Mouse (Mus musculus) macrophage (primary cell): Measurements from ENCODE around the gene Otop3. TPM values are rescaled to one million over a fixed set of nuclear protein-coding genes. Genes with fewer than 3 reads are reported as not detected.

ENCODE experiments used
- H3K27ac ChIP-seq: fragments of 350-480 bp; formaldehyde crosslinking; 2 replicates; pipeline ENCODE4 v1.9.0; 2021
- H3K36me3 ChIP-seq: fragments of 350-480 bp; formaldehyde crosslinking; 2 replicates; pipeline ENCODE4 v1.9.0; 2021; ENCODE audit errors: inconsistent target
- H3K4me3 ChIP-seq: fragments of 350-480 bp; formaldehyde crosslinking; 2 replicates; pipeline ENCODE4 v1.9.0; 2021; ENCODE audit errors: inconsistent target
- H3K79me2 ChIP-seq: fragments of 350-480 bp; formaldehyde crosslinking; 2 replicates; pipeline ENCODE4 v1.9.0; 2021; ENCODE audit errors: inconsistent target
- WGBS: methylation state at CpG from one replicate; pipeline ENCODE4 v1.1.7; 2026; ENCODE audit warnings: inconsistent platforms; ENCODE audit not compliant: missing documents; 5-methylcytosine and 5-hydroxymethylcytosine counted together
- polyA plus RNA-seq: library from polyadenylated mRNA; stranded (reverse); fragments of 250-400 nt; gene quantifications from 3 replicates; pipeline ENCODE4 v1.2.4, GENCODE M21; 2018; ENCODE audit warnings: inconsistent platforms

The Otop3 gene
- polyA plus RNA-seq, 1 experiment from 2014 or later, result not detected

DNA sequence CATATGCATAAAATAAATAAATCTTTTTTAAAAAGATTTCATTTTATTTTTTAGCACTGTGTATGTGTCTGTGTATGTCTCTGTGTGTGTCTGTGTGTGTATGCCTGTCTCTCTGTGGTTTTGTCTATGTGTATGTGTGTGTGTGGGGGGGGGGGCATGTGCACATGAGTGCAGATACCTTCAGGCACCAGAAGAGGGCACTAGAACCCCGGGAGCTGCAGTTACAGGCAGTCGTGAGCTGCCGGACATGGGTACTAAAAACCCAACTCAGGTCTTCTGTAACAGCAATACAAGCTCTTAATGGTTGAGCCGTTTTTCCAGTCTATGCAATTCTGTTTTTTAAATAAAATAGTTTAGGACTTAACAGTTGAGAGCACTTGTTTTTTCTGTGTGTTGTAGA is 33.8 kb upstream of the Otop3 start:
- Histone ChIP-seq H3K4me3 (no peak overlapping the region), H3K79me2 (no peaks in the 10 kb centered on the region), H3K27ac (no peak overlapping the region), H3K36me3 (no peaks in the 10 kb centered on the region)
- WGBS, result 83% methylated on average over 4 of the region's 4 CpGs

DNA sequence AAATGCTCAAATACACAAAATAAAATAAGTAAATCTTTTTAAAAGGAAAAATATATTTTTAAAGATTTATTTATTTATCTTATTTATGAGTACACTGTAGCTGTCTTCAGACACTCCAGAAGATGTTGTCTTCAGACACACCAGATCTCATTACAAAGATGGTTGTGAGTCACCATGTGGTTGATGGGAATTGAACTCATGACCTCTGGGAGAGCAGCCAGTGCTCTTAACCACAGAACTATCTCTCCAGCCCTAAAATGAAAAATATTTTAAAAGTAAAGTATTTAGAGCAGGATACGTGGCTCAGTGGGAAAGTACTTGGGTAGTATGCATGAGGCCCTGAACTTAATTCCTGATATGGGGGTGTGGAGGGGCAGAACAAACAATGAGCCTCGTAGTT is 33.2 kb upstream of the Otop3 start:
- Histone ChIP-seq H3K27ac (no peak overlapping the region), H3K4me3 (no peak overlapping the region), H3K36me3 (no peaks in the 10 kb centered on the region), H3K79me2 (no peaks in the 10 kb centered on the region)
- WGBS, result 82% methylated on average over 2 of the region's 2 CpGs

DNA sequence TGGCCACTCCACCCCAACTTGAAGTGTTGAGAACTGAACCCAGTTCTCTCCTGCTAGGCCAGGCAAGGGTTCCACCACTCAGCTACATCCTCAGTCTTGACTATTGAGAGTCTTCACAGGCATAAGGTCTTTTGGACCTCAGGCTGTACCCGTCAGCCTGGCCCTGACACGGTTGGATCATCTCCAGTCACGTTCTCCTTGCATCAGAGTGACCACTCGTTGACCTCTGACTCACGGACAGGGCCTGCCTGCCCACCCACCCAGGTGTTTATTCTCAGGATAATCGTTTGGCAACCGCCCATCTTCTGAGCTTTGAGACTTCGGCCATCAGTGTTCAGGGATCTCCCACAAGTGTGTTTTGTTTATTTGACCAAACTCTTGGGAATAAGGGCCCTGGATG is 31.4 kb upstream of the Otop3 start:
- 83% methylated on average over 8 of the region's 8 CpGs for WGBS
- no peaks in the 10 kb centered on the region for H3K36me3 ChIP-seq
- no peak overlapping the region for H3K27ac ChIP-seq
- H3K79me2 ChIP-seq, result no peaks in the 10 kb centered on the region
- no peak overlapping the region for H3K4me3 ChIP-seq

DNA sequence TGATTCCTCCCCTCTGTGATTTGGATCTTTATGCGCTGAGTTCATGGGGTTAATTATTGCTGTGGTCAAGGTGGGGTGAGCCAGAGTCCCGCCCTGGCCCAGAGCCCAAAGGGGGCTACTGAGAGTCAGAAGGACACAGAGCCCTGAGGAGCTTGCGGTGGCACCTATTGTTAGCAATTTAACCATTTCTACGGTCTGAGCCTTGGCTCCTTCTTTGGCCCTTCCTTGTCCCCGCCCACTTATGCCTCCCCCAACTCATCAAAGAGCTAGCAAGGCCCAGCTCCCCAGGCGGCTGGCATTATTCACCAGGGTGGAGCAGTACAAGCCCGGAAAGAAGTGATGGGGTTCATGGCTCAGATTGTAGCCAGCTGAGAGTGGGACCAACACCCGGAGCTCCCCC is 27.7 kb upstream of the Otop3 start, which contains the start of gene Otop2:
Otop2 (plus strand) TSS at position 301 of the 400 bp plus-strand sequence.
- no peak within 1 kb of the TSS for H3K27ac ChIP-seq
- H3K4me3 ChIP-seq, result no peak within 1 kb of the TSS
- H3K79me2 ChIP-seq, result no peaks in the 10 kb centered on the region
- H3K36me3 ChIP-seq, result no peaks in the 10 kb centered on the region
- WGBS, result 62% methylated on average over 8 of the region's 8 CpGs

DNA sequence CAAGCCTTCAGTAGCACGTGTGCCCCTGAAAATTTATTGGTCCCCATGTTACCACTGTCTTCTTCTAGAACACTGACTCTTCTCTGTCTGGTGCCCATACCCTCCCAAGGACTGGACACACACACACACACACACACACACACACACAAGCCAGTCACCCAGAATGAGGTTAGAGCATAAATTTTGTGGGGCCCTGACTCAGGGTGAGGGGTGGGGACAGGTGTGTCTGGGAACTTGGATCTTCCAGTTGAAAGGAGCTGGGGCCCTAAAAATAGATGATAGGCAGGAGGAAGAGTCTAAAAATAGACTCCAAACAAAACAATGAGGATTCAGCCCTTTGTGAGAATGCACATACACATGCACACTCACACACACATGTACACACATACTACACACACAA is 25.8 kb upstream of the Otop3 start:
- Histone ChIP-seq H3K79me2 (no peaks in the 10 kb centered on the region), H3K4me3 (no peak overlapping the region), H3K27ac (no peak overlapping the region), H3K36me3 (no peaks in the 10 kb centered on the region)
- 83% methylated on average over 1 of the region's 1 CpGs for WGBS

DNA sequence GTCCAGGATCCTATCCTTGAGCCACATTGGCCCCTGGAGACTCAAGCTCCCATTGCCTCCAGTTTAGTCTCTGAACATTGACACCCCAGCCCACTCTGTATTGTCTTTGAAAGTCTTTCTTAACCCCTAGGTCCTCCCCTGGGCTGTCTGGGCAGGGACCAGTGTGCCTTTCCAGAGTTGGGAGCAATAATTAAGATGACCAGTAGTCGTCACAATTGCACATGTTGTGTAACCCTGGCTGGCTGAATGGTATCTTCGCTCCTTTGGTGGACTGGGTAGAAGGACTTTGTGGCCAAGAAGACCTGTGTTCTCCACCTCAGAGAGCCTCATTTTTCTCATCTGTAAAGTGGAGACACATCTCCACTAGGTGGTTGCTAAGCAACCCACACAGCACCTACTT is 20.3 kb upstream of the Otop3 start:
- Histone ChIP-seq H3K36me3 (no peaks in the 10 kb centered on the region), H3K4me3 (no peak overlapping the region), H3K79me2 (no peaks in the 10 kb centered on the region), H3K27ac (no peak overlapping the region)
- 21% methylated on average over 2 of the region's 2 CpGs for WGBS

- 66% methylated on average over 7 of the region's 7 CpGs for WGBS
- H3K4me3 ChIP-seq, result no peak overlapping the region
- no peak overlapping the region for H3K27ac ChIP-seq
- no peaks in the 10 kb centered on the region for H3K36me3 ChIP-seq
- no peaks in the 10 kb centered on the region for H3K79me2 ChIP-seq
Observed at GRCm38 (mm10) chr11:115317204-115317603, 17.3 kb upstream of the Otop3 start.

DNA sequence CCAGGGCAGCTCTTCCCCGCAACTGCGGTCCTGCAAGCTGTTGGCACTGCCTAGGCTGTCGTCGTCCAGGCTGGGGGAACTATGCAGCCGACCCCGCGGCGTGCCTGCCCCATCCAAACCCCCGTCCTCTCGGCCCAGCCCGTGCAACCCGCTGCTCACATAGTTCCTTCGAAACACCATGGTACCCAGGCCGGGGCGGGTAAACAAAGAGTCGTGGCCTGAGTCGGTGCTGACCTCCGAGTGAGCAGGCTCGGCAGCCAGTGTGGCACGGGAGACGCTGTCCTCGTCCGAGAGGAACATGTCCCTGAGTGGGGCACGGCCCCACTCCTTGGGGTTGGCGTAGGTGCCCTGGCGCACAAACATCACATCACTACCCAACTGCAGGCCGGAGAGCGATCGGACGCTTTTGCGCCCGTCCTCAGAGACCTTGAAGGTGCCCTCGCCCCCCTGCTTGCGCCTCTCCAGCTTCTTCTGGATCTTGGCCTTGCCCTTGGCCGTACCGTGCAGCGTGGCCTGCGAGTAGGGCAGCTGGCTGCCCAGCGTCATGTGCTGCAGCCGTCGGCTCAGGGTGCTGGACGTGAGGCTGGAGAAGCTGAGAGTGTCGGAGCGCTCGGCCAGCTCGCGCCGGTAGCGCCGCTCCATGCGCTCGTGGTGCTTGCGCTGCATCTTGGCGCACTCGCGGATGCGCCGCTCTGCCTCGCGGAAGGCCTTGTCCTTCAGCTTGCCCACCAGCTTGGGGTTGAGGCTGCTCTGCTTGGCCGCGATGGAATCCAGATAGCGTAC is 16.1 kb upstream of the Otop3 start:
- no peak overlapping the region for H3K27ac ChIP-seq
- no peaks in the 10 kb centered on the region for H3K36me3 ChIP-seq
- 17% methylated on average over 63 of the region's 63 CpGs for WGBS
- H3K79me2 ChIP-seq, result no peaks in the 10 kb centered on the region
- H3K4me3 ChIP-seq, result no peak overlapping the region

DNA sequence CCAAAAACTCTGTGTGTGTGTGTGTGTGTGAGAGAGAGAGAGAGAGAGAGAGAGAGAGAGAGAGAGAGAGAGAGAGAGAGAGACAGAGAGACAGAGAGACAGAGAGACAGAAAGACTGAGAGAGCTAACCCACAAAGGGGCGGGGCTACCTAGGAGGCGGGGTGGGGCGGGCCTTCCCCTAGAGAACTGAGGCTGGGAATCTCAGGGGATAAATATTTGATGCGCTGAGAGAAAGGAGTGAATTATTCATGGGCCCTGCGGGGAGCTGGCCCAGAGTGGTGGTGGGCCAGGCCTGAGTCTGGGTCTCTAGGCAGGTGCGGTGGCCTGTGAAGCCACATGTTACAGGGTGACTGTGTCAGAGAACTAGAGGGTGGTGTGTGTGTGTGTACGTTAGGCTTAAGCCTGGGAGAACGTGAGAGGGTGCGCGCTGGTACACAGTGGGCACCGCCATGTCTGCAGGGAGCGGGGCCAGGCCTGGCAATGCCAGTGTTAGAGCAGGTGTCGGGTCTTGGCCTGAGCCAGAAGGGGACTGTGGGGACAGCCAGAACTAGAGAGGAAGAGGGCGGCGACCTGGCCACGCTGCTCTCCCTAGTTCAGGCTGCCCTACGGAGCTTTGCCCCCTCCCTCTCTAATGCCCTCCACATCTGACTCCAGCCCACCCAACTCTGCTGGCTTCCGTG is 14.7 kb upstream of the Otop3 start:
- Histone ChIP-seq H3K27ac (no peak overlapping the region), H3K4me3 (no peak overlapping the region), H3K36me3 (no peaks in the 10 kb centered on the region), H3K79me2 (no peaks in the 10 kb centered on the region)
- 21% methylated on average over 18 of the region's 18 CpGs for WGBS

DNA sequence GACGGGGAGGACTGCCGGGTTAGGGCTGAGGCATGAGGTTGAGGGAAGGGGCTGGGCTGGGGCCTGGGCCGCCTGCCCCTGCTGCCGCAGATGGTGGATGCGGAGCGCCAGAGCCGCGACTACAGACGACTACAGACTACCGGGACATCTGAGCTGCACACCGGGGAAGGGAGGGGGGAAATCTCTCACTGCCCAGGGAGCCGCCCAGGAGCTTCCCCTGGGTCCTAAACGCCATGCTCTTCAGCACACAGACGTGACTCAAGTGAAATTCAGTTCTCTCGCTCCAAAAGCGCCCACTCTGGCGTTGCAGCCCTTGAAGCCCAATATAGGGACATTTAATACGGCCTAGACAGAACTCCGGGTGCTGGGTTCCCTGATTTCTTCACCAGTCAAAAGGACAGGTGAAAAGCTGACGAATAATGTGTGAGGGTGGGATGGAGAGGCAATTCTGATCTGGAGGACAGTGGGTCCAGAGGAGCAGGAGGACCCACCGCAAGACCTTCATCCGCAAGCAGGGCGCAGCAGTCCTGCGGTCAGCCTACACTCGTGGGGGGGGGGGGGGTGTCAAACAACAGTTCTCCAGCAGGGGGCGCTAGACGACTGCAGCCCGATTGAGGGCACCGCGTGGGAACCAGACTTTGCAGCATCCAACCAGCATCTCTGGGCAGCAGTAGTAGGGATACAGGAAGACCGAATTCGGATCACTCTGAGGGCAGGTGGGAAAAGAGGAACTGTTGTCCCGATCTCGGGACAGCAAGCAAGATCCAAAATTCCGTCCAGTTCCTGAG is 12.4 kb upstream of the Otop3 start, which contains the start of gene Ush1g:
Ush1g (minus strand) TSS at position 136 of the 788 bp plus-strand sequence.
- H3K79me2 ChIP-seq, result no peaks in the 10 kb centered on the region
- H3K4me3 ChIP-seq, result no peak within 1 kb of the TSS
- no peaks in the 10 kb centered on the region for H3K36me3 ChIP-seq
- H3K27ac ChIP-seq, result no peak within 1 kb of the TSS
- 7% methylated on average over 35 of the region's 35 CpGs for WGBS

- Histone ChIP-seq H3K79me2 (no peaks in the 10 kb centered on the region), H3K4me3 (no peak overlapping the region), H3K27ac (no peak overlapping the region), H3K36me3 (no peaks in the 10 kb centered on the region)
- WGBS, result 31% methylated on average over 27 of the region's 32 CpGs
Observed at GRCm38 (mm10) chr11:115323354-115323753, 11.2 kb upstream of the Otop3 start.

- 69% methylated on average over 7 of the region's 7 CpGs for WGBS
- H3K79me2 ChIP-seq, result no peaks in the 10 kb centered on the region
Observed at GRCm38 (mm10) chr11:115326730-115327129, 7.8 kb upstream of the Otop3 start.

GRCm38 (mm10) chr11:115329339-115329738 is 5.2 kb upstream of the Otop3 start:
- Histone ChIP-seq H3K27ac (no peak overlapping the region), H3K4me3 (no peak overlapping the region), H3K36me3 (no peaks in the 10 kb centered on the region), H3K79me2 (no peaks in the 10 kb centered on the region)
- 74% methylated on average over 15 of the region's 15 CpGs for WGBS

More at GRCm38 (mm10) chr11:115326730-115327129, 7.8 kb upstream of the Otop3 start:
- Histone ChIP-seq H3K36me3 (no peaks in the 10 kb centered on the region), H3K27ac (no peak overlapping the region), H3K4me3 (no peak overlapping the region)

- WGBS, result 61% methylated on average over 12 of the region's 12 CpGs
- no peaks in the 10 kb centered on the region for H3K79me2 ChIP-seq
- no peak overlapping the region for H3K27ac ChIP-seq
- H3K4me3 ChIP-seq, result no peak overlapping the region
- no peaks in the 10 kb centered on the region for H3K36me3 ChIP-seq
Observed at GRCm38 (mm10) chr11:115335223-115335622, 692 bp downstream of the Otop3 start.

DNA sequence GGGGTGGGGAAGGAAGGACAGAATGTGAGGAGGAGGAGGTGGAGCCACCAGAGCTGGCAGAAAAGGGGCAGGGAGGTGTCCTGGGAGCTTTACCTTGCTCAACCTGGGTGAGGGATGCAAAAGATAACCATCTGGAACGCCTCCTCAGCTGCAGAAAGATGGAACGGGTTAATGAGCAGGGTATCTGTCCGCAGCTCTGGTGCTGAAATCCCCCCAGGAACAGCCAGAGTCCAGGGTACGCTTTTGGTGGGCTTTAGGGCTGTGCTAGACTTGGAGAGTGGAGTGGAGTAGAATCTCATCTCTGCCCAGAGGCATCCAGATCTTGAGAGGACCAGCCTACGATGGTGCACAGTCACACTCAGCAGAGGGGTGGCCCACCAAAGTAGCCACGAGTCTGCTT is 1.6 kb downstream of the Otop3 start:
- H3K79me2 ChIP-seq, result no peaks in the 10 kb centered on the region
- no peak overlapping the region for H3K4me3 ChIP-seq
- no peak overlapping the region for H3K27ac ChIP-seq
- no peaks in the 10 kb centered on the region for H3K36me3 ChIP-seq
- 25% methylated on average over 6 of the region's 6 CpGs for WGBS
